Mouse (Mus musculus): Measurements from ENCODE around the gene Pgm3. TPM values are rescaled to one million over a fixed set of nuclear protein-coding genes. Genes with fewer than 3 reads are reported as not detected.

The Pgm3 gene
- 18.4 TPM for polyA plus RNA-seq (2017; shearing (Covaris generic))

DNA sequence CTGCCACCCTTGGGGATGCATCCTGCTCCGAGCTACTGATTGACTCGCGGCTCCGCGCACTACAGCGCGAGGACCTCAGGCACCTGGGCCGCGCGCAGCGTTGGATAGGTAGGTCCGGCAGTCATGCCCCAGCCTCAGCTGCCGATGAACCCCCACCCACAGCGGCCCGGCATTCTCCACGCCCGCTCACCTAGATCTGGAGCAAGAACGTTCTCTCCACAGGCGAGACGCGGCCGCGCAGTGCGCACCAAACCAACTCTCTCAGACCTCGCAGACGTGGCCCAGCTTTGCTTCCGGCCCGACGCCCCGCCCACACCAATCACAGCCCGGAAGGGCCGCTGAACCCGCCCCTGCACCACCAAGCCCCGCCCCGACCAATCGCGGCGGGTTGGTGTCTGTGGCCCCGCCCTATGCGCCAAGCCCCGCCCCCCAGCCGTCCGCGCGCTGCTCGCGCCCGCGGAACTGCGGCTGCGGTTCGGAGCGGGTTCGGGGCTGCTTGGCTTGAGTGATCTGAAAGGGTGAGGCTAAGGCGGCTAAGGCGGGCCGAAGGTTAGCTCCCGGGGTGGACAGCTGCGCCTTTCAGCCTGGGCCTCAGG, at the start of gene Pgm3, which contains the start of gene Rwdd2a:
Gene Pgm3, minus strand, starts transcription at position 303 of the 596 bp plus-strand sequence.
Gene Rwdd2a, plus strand, starts transcription at position 452 of the 596 bp plus-strand sequence.

Other genes starting within 250 kb of the Pgm3 start
- 6.5 TPM for gene Ube2cbp, start 106.9 kb downstream of the Pgm3 start, polyA plus RNA-seq (2017; shearing (Covaris generic))
- 73.9 TPM for gene Dop1a, start 104.7 kb downstream of the Pgm3 start, polyA plus RNA-seq (2017; shearing (Covaris generic))
- gene Rwdd2a, start 149 bp upstream of the Pgm3 start, polyA plus RNA-seq (2017; shearing (Covaris generic)): 5.0 TPM
- not detected for gene Me1, start 124.1 kb upstream of the Pgm3 start, polyA plus RNA-seq (2017; shearing (Covaris generic))
- gene Prss35, start 171.8 kb upstream of the Pgm3 start, polyA plus RNA-seq (2017; shearing (Covaris generic)): 0.21 TPM

Data from naive thymus-derived CD4-positive, alpha-beta T cell, adult 5 months (primary cell).